ENCODE assay signal across 19 mouse cellular contexts in genomic region chr6:51591264-51591663, GRCm38 (mm10).
DNase-seq lines count a peak whose midpoint lies in the region; ATAC-seq lines count a peak whose summit lies in the region.
"Had no signal": no experiment of that assay in that cellular context is flagged by ENCODE, and none has a peak within 500 bp of the region (broad histone marks: within the 10 kb centered on the region; RNA-seq: fewer than 3 reads in every experiment).

No protein-coding gene starts in this region.

- H3K27ac ChIP-seq in forebrain, embryonic 14.5 days (ENCODE audit: low read depth, low read length) = peak overlapping the region; percentile 98; the same call in 1 of the 2 replicates
- no peak overlapping the region for H3K27ac ChIP-seq in forebrain, embryonic 16.5 days (ENCODE audit: low read length)
- peak overlapping the region; percentile 98 for H3K27ac ChIP-seq in forebrain, embryonic 15.5 days (replicated peaks)
- peak overlapping the region; percentile 100 for H3K27ac ChIP-seq in hindbrain, embryonic 15.5 days (replicated peaks)
- peak overlapping the region; percentile 99 for H3K27ac ChIP-seq in midbrain, embryonic 13.5 days
- H3K27ac ChIP-seq in intestine, embryonic 16.5 days (ENCODE audit: low read length) = no peak overlapping the region
- H3K27ac ChIP-seq: heart, embryonic 13.5 days; stomach, embryonic 15.5 days had no signal

- WGBS in forebrain, embryonic 14.5 days = 72% methylated on average over 1 of the region's 1 CpGs
- 74% methylated on average over 1 of the region's 1 CpGs for WGBS in forebrain, embryonic 16.5 days
- WGBS in forebrain, embryonic 15.5 days = 65% methylated on average over 1 of the region's 1 CpGs
- 63% methylated on average over 1 of the region's 1 CpGs for WGBS in hindbrain, embryonic 15.5 days
- WGBS in midbrain, embryonic 13.5 days = 87% methylated on average over 1 of the region's 1 CpGs
- WGBS in intestine, embryonic 16.5 days = 78% methylated on average over 1 of the region's 1 CpGs

- no peak for ATAC-seq in forebrain, embryonic 14.5 days
- no peak for ATAC-seq in forebrain, embryonic 16.5 days
- no peak for ATAC-seq in forebrain, embryonic 15.5 days (replicated peaks)
- ATAC-seq in hindbrain, embryonic 15.5 days (ENCODE audit: low FRiP score, low read depth) = no peak
- no peak for ATAC-seq in midbrain, embryonic 13.5 days
- ATAC-seq in cerebellum, adult (ENCODE audit: insufficient number of reproducible peaks, low FRiP score, low TSS enrichment) = no peak
- ATAC-seq in intestine, embryonic 16.5 days = no peak

- no peaks in the 10 kb centered on the region for H3K36me3 ChIP-seq in forebrain, embryonic 14.5 days (ENCODE audit: control insufficient read depth, insufficient read depth, low read length)
- H3K36me3 ChIP-seq in forebrain, embryonic 16.5 days (ENCODE audit: control insufficient read depth, insufficient read depth) = no peaks in the 10 kb centered on the region
- no peaks in the 10 kb centered on the region for H3K36me3 ChIP-seq in forebrain, embryonic 15.5 days
- H3K36me3 ChIP-seq in hindbrain, embryonic 15.5 days = no peaks in the 10 kb centered on the region
- H3K36me3 ChIP-seq in midbrain, embryonic 13.5 days = no peaks in the 10 kb centered on the region
- no peaks in the 10 kb centered on the region for H3K36me3 ChIP-seq in intestine, embryonic 16.5 days (ENCODE audit: control insufficient read depth, insufficient read depth, low read length)
- H3K36me3 ChIP-seq: embryonic facial prominence, embryonic 12.5 days; stomach, embryonic 15.5 days had no signal

- no peak overlapping the region; the same call in 1 of the 2 replicates for H3K9ac ChIP-seq in forebrain, embryonic 14.5 days (ENCODE audit: low read length)
- no peak overlapping the region for H3K9ac ChIP-seq in forebrain, embryonic 16.5 days (replicated peaks; ENCODE audit: low read depth, low read length)
- no peak overlapping the region for H3K9ac ChIP-seq in forebrain, embryonic 15.5 days (replicated peaks)
- peak overlapping the region; percentile 70; the same call in 1 of the 2 replicates for H3K9ac ChIP-seq in hindbrain, embryonic 15.5 days
- H3K9ac ChIP-seq in midbrain, embryonic 13.5 days (replicated peaks) = no peak overlapping the region
- no peak overlapping the region for H3K9ac ChIP-seq in intestine, embryonic 16.5 days (ENCODE audit: low read depth, low read length)
- H3K9ac ChIP-seq: heart, embryonic 13.5 days; stomach, embryonic 15.5 days had no signal

- peaks cover 26% of the 10 kb centered on the region; the same call in 1 of the 2 replicates for H3K4me1 ChIP-seq in forebrain, embryonic 14.5 days (ENCODE audit: control insufficient read depth, insufficient read depth, low read length)
- peaks cover 22% of the 10 kb centered on the region for H3K4me1 ChIP-seq in forebrain, embryonic 16.5 days (replicated peaks; ENCODE audit: control insufficient read depth, insufficient read depth, low read length)
- peaks cover 42% of the 10 kb centered on the region for H3K4me1 ChIP-seq in forebrain, embryonic 15.5 days
- H3K4me1 ChIP-seq in hindbrain, embryonic 15.5 days (replicated peaks) = peaks cover 38% of the 10 kb centered on the region
- H3K4me1 ChIP-seq in midbrain, embryonic 13.5 days (replicated peaks) = peaks cover 64% of the 10 kb centered on the region
- H3K4me1 ChIP-seq in intestine, embryonic 16.5 days (ENCODE audit: control insufficient read depth, insufficient read depth, low read length) = peaks cover 7% of the 10 kb centered on the region

- DNase-seq in forebrain, embryonic 14.5 days (ENCODE audit: low spot score) = no peak
- no peak for DNase-seq in gastrocnemius, adult 8-10 months (ENCODE audit: low spot score in 2 of 2)
- DNase-seq: adrenal gland, postnatal 14 days; cerebellum, adult 18-20 months; cerebellum, postnatal 36 days; kidney, adult 18-20 months; kidney, postnatal 25 days; lung, adult 2 months; right cerebral cortex, adult 18-20 months had no signal

- H3K4me3 ChIP-seq in forebrain, embryonic 14.5 days (ENCODE audit: low read depth, low read length) = no peak overlapping the region
- no peak overlapping the region for H3K4me3 ChIP-seq in forebrain, embryonic 16.5 days (replicated peaks; ENCODE audit: low read length)
- peak overlapping the region; percentile 48; the same call in 1 of the 2 replicates for H3K4me3 ChIP-seq in forebrain, embryonic 15.5 days
- H3K4me3 ChIP-seq in hindbrain, embryonic 15.5 days = no peak overlapping the region
- H3K4me3 ChIP-seq in midbrain, embryonic 13.5 days (replicated peaks) = peak overlapping the region; percentile 35; the same call in 1 of the 2 replicates
- H3K4me3 ChIP-seq in intestine, embryonic 16.5 days (ENCODE audit: low read length) = no peak overlapping the region
- H3K4me3 ChIP-seq: heart, embryonic 13.5 days; stomach, embryonic 15.5 days had no signal

- peak overlapping the region; percentile 79 for H3K4me2 ChIP-seq in forebrain, embryonic 14.5 days (ENCODE audit: low read length)
- H3K4me2 ChIP-seq in forebrain, embryonic 16.5 days (ENCODE audit: low read length) = no peak overlapping the region; the same call in 1 of the 2 replicates
- H3K4me2 ChIP-seq in forebrain, embryonic 15.5 days (replicated peaks) = peak overlapping the region; percentile 92
- H3K4me2 ChIP-seq in hindbrain, embryonic 15.5 days = peak overlapping the region; percentile 90
- peak overlapping the region; percentile 68; the same call in 1 of the 2 replicates for H3K4me2 ChIP-seq in midbrain, embryonic 13.5 days (replicated peaks)
- H3K4me2 ChIP-seq in intestine, embryonic 16.5 days (ENCODE audit: low read depth, low read length) = no peak overlapping the region

- H3K27me3 ChIP-seq in forebrain, embryonic 14.5 days (replicated peaks; ENCODE audit: control insufficient read depth, insufficient read depth, low read length) = no peaks in the 10 kb centered on the region
- H3K27me3 ChIP-seq in forebrain, embryonic 16.5 days (replicated peaks; ENCODE audit: control insufficient read depth, insufficient read depth, low read length) = no peaks in the 10 kb centered on the region
- H3K27me3 ChIP-seq in forebrain, embryonic 15.5 days = no peaks in the 10 kb centered on the region
- H3K27me3 ChIP-seq in hindbrain, embryonic 15.5 days = no peaks in the 10 kb centered on the region
- H3K27me3 ChIP-seq in midbrain, embryonic 13.5 days = no peaks in the 10 kb centered on the region
- no peaks in the 10 kb centered on the region for H3K27me3 ChIP-seq in intestine, embryonic 16.5 days (replicated peaks; ENCODE audit: control insufficient read depth, insufficient read depth, low read length)
- H3K27me3 ChIP-seq: CH12.LX; embryonic facial prominence, embryonic 12.5 days; heart, embryonic 13.5 days; stomach, embryonic 15.5 days had no signal

- no peaks in the 10 kb centered on the region for H3K9me3 ChIP-seq in forebrain, embryonic 14.5 days (replicated peaks; ENCODE audit: control insufficient read depth, low read length)
- no peaks in the 10 kb centered on the region for H3K9me3 ChIP-seq in forebrain, embryonic 16.5 days (ENCODE audit: control insufficient read depth, low read length)
- no peaks in the 10 kb centered on the region for H3K9me3 ChIP-seq in forebrain, embryonic 15.5 days
- no peaks in the 10 kb centered on the region for H3K9me3 ChIP-seq in hindbrain, embryonic 15.5 days
- H3K9me3 ChIP-seq in midbrain, embryonic 13.5 days = no peaks in the 10 kb centered on the region
- H3K9me3 ChIP-seq in intestine, embryonic 16.5 days (ENCODE audit: control insufficient read depth, low read length) = no peaks in the 10 kb centered on the region
- H3K9me3 ChIP-seq: embryonic facial prominence, embryonic 12.5 days; heart, embryonic 13.5 days; stomach, embryonic 15.5 days had no signal

Comparison
In these comparisons a context has a peak if more than half of its experiments do, and no peak if none do; other contexts are left out.
1. H3K27ac ChIP-seq: peak in forebrain, embryonic 14.5 days (single experiment), forebrain, embryonic 15.5 days (single experiment), hindbrain, embryonic 15.5 days (single experiment) and midbrain, embryonic 13.5 days (single experiment); none in forebrain, embryonic 16.5 days (single experiment) and intestine, embryonic 16.5 days (single experiment).
2. H3K4me2 ChIP-seq: peak in forebrain, embryonic 14.5 days (single experiment), forebrain, embryonic 15.5 days (single experiment), hindbrain, embryonic 15.5 days (single experiment) and midbrain, embryonic 13.5 days (single experiment); none in forebrain, embryonic 16.5 days (single experiment) and intestine, embryonic 16.5 days (single experiment).
3. H3K4me3 ChIP-seq: peak in forebrain, embryonic 15.5 days (single experiment) and midbrain, embryonic 13.5 days (single experiment); none in forebrain, embryonic 14.5 days (single experiment), forebrain, embryonic 16.5 days (single experiment), hindbrain, embryonic 15.5 days (single experiment) and intestine, embryonic 16.5 days (single experiment).